Mouse (Mus musculus) intestine, postnatal 0 days (tissue): ENCODE data around the gene Usp4. TPM values are rescaled to one million over a fixed set of nuclear protein-coding genes. Genes with fewer than 3 reads are reported as not detected.

ENCODE experiments used
- ATAC-seq: fragments of 200-750 bp; cut with Nextera tagmentation; 2 replicates; pipeline ENCODE4 v1.8.0; 2017; ENCODE audit warnings: mild to moderate bottlenecking, moderate TSS enrichment, moderate library complexity
- H3K27ac ChIP-seq: fragments of 300-500 bp; sonication (generic); 2 replicates; pipeline ENCODE4 v1.5.1; 2014; ENCODE audit warnings: mild to moderate bottlenecking, low read depth, low read length, moderate library complexity
- H3K27me3 ChIP-seq: fragments of 300-500 bp; sonication (generic); replicated peaks from 2 replicates; pipeline ENCODE4 v1.6.1; 2014; ENCODE audit warnings: low read length, mixed read lengths; ENCODE audit not compliant: control insufficient read depth, insufficient read depth
- H3K36me3 ChIP-seq: fragments of 300-500 bp; sonication (generic); 2 replicates; pipeline ENCODE4 v1.6.1; 2014; ENCODE audit warnings: mild to moderate bottlenecking, moderate library complexity; ENCODE audit not compliant: control insufficient read depth, insufficient read depth
- H3K4me1 ChIP-seq: fragments of 300-500 bp; sonication (generic); replicated peaks from 2 replicates; pipeline ENCODE4 v1.6.1; 2014; ENCODE audit warnings: antibody characterized with exemption, low read length, mixed read lengths; ENCODE audit not compliant: control insufficient read depth, insufficient read depth
- H3K4me2 ChIP-seq: fragments of 300-500 bp; sonication (generic); replicated peaks from 2 replicates; pipeline ENCODE4 v1.6.1; 2014; ENCODE audit warnings: low read depth, mild to moderate bottlenecking, moderate library complexity
- H3K4me3 ChIP-seq: fragments of 300-500 bp; sonication (generic); 2 replicates; pipeline ENCODE4 v1.5.1; 2014; ENCODE audit warnings: low read depth, low read length
- H3K9ac ChIP-seq: fragments of 300-500 bp; sonication (generic); 2 replicates; pipeline ENCODE4 v1.6.1; 2014; ENCODE audit warnings: mild to moderate bottlenecking, low read depth, low read length
- H3K9me3 ChIP-seq: fragments of 300-500 bp; sonication (generic); 2 replicates; pipeline ENCODE4 v1.6.1; 2016; ENCODE audit warnings: mixed run types; ENCODE audit not compliant: control insufficient read depth
- CTCF ChIP-seq: sonication (generic); IDR thresholded peaks from 2 replicates; pipeline ENCODE4 v1.5.1; 2016; ENCODE audit warnings: low read depth, mild to moderate bottlenecking, control low read depth, antibody characterized with exemption, moderate library complexity
- WGBS: fragments of 180-500 bp; shearing (Covaris S2); extraction: QIAGEN DNeasy Blood & Tissue Kit; methylation state at CpG from one replicate; pipeline ENCODE4 v1.1.7; 2014; 5-methylcytosine and 5-hydroxymethylcytosine counted together
- polyA plus RNA-seq: library from polyadenylated mRNA; unstranded; fragments of >200 nt; fragmentation: Nextera tagmentation; extraction: Ambion mirVana; gene quantifications from 2 replicates; pipeline ENCODE4 v1.2.1, GENCODE M21; 2015

Usp4 gene
- polyA plus RNA-seq, 1 experiment from 2014 or later = 45.2 TPM

GRCm38 (mm10) chr9:108381382-108381781 is 33.7 kb downstream of the Usp4 start:
- peaks cover 72% of the 10 kb centered on the region for H3K36me3 ChIP-seq
- no peak overlapping the region for H3K4me2 ChIP-seq
- no peak for ATAC-seq
- WGBS = 95% methylated on average over 9 of the region's 9 CpGs
- H3K4me3 ChIP-seq = no peak overlapping the region
- H3K9me3 ChIP-seq = no peaks in the 10 kb centered on the region
- H3K27me3 ChIP-seq = no peaks in the 10 kb centered on the region
- no peak overlapping the region for H3K27ac ChIP-seq
- no peak overlapping the region for H3K9ac ChIP-seq
- TF ChIP-seq CTCF = no peak
- no peaks in the 10 kb centered on the region for H3K4me1 ChIP-seq

GRCm38 (mm10) chr9:108385006-108385405 is 37.4 kb downstream of the Usp4 start:
- ATAC-seq = peak; percentile 7; the same call in 1 of the 2 replicates
- no peak overlapping the region for H3K9ac ChIP-seq
- no peak overlapping the region for H3K4me2 ChIP-seq
- no peak for TF ChIP-seq CTCF
- H3K27ac ChIP-seq = peak overlapping the region; percentile 46
- no peak overlapping the region for H3K4me3 ChIP-seq
- H3K36me3 ChIP-seq = peaks cover 83% of the 10 kb centered on the region
- no peaks in the 10 kb centered on the region for H3K9me3 ChIP-seq
- H3K4me1 ChIP-seq = no peaks in the 10 kb centered on the region
- 45% methylated on average over 7 of the region's 7 CpGs for WGBS
- H3K27me3 ChIP-seq = no peaks in the 10 kb centered on the region

- TF ChIP-seq CTCF = no peak
- no peak overlapping the region for H3K4me2 ChIP-seq
- H3K9me3 ChIP-seq = no peaks in the 10 kb centered on the region
- ATAC-seq = no peak
- no peak overlapping the region for H3K4me3 ChIP-seq
- H3K4me1 ChIP-seq = no peaks in the 10 kb centered on the region
- no peak overlapping the region for H3K9ac ChIP-seq
- no peak overlapping the region for H3K27ac ChIP-seq
- no peaks in the 10 kb centered on the region for H3K27me3 ChIP-seq
- 92% methylated on average over 4 of the region's 4 CpGs for WGBS
- H3K36me3 ChIP-seq = peaks cover 81% of the 10 kb centered on the region
Observed at GRCm38 (mm10) chr9:108386816-108387215, 39.2 kb downstream of the Usp4 start.

GRCm38 (mm10) chr9:108388601-108389000 is 40.9 kb downstream of the Usp4 start:
- TF ChIP-seq CTCF = no peak

GRCm38 (mm10) chr9:108389220-108389619 is 41.6 kb downstream of the Usp4 start:
- H3K27ac ChIP-seq = no peak overlapping the region
- H3K4me3 ChIP-seq = no peak overlapping the region
- H3K9me3 ChIP-seq = no peaks in the 10 kb centered on the region
- no peaks in the 10 kb centered on the region for H3K27me3 ChIP-seq
- 80% methylated on average over 6 of the region's 6 CpGs for WGBS
- ATAC-seq = no peak
- TF ChIP-seq CTCF = no peak
- peaks cover 81% of the 10 kb centered on the region for H3K36me3 ChIP-seq
- no peaks in the 10 kb centered on the region for H3K4me1 ChIP-seq
- H3K4me2 ChIP-seq = no peak overlapping the region
- H3K9ac ChIP-seq = no peak overlapping the region

More at GRCm38 (mm10) chr9:108388601-108389000, 40.9 kb downstream of the Usp4 start:
- Histone ChIP-seq H3K27me3 (no peaks in the 10 kb centered on the region), H3K27ac (no peak overlapping the region), H3K4me3 (no peak overlapping the region), H3K9me3 (no peaks in the 10 kb centered on the region), H3K9ac (no peak overlapping the region), H3K4me2 (no peak overlapping the region), H3K4me1 (no peaks in the 10 kb centered on the region), H3K36me3 (peaks cover 87% of the 10 kb centered on the region)
- 82% methylated on average over 10 of the region's 10 CpGs for WGBS
- ATAC-seq = no peak

- no peak for ATAC-seq
- Histone ChIP-seq H3K4me2 (no peak within 1 kb of the TSS), H3K4me3 (no peak within 1 kb of the TSS), H3K36me3 (peaks cover 51% of the 10 kb centered on the region), H3K4me1 (no peaks in the 10 kb centered on the region), H3K9me3 (no peaks in the 10 kb centered on the region), H3K27me3 (no peaks in the 10 kb centered on the region), H3K9ac (no peak within 1 kb of the TSS), H3K27ac (no peak within 1 kb of the TSS)
- 78% methylated on average over 18 of the region's 18 CpGs for WGBS
- no peak for TF ChIP-seq CTCF
Observed at GRCm38 (mm10) chr9:108392676-108393075, 45.0 kb downstream of the Usp4 start, which contains the start of gene 1700102P08Rik. Gene 1700102P08Rik (plus strand): TSS chr9:108392805.

- H3K4me3 ChIP-seq = no peak overlapping the region
- H3K9ac ChIP-seq = no peak overlapping the region
- H3K27me3 ChIP-seq = no peaks in the 10 kb centered on the region
- WGBS = 86% methylated on average over 6 of the region's 6 CpGs
- H3K4me2 ChIP-seq = no peak overlapping the region
- no peak for TF ChIP-seq CTCF
- H3K27ac ChIP-seq = no peak overlapping the region
- ATAC-seq = no peak
- no peaks in the 10 kb centered on the region for H3K4me1 ChIP-seq
- no peaks in the 10 kb centered on the region for H3K9me3 ChIP-seq
- H3K36me3 ChIP-seq = peaks cover 37% of the 10 kb centered on the region
Observed at GRCm38 (mm10) chr9:108394191-108394590, 46.5 kb downstream of the Usp4 start.
